Mouse (Mus musculus): ENCODE results near the gene S100pbp.
A peak's percentile ranks its signal among the peaks of the same experiment; 100 is the strongest.
"Not testable (repeated sequence)": the region's sequence is repeated elsewhere in the genome, so short reads cannot be mapped to it uniquely, and the experiment has no call there.

DNA sequence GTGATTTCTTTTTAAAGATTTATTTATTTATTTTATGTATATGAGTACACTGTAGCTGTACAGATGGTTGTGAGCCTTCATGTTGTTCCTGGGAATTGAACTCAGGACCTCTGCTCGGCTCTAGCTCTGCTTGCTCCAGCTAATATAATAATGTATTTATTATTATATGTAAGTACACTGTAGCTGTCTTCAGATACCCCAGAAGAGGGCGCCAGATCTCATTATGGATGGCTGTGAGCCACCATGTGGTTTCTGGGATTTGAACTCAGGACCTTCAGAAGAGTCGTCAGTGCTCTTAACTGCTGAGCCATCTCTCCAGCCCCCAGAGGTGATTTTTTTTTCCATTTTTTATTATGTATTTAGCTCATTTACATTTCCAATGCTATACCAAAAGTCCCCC lies 23.0 kb upstream of the S100pbp start:
- TF ChIP-seq CTCF (IDR thresholded peaks at IDR 0.05; ENCODE audit: low read depth): peak; percentile 66
- TF ChIP-seq EP300 (optimal IDR thresholded peaks at IDR 0.05): not testable (repeated sequence)
